Mouse (Mus musculus): Measurements from ENCODE around the gene Tex19.2.

DNA sequence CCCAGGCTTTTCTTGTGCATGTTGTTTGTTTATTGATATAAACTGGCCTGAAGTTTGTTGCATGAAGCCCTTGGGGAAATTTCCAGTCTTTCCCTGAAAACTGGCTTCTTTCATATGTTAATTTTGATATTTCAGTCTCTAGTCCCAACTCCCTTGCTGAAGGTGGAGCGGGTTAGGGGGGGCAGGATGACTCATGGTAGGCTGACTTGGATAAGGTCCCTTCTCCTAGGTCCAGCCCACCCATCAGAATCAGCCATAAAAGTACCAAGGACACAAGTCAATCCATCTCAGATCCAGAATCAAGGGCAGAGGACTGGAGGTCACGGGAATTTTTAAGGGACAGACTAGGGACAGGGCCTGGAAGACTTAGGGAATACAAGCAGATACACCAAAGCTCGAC, 7.4 kb downstream of the Tex19.2 start:
- TF ChIP-seq POLR2A (IDR thresholded peaks at IDR 0.05; ENCODE audit: insufficient read depth, low read length) (no peak), EP300 (IDR thresholded peaks at IDR 0.05; ENCODE audit: insufficient read depth, low read depth, low read length) (no peak), CTCF (IDR thresholded peaks at IDR 0.05; ENCODE audit: low read depth, low read length) (no peak)

Measured in ES-Bruce4 (cell line).